Mouse (Mus musculus): ENCODE data around the gene Wdr95.

DNA sequence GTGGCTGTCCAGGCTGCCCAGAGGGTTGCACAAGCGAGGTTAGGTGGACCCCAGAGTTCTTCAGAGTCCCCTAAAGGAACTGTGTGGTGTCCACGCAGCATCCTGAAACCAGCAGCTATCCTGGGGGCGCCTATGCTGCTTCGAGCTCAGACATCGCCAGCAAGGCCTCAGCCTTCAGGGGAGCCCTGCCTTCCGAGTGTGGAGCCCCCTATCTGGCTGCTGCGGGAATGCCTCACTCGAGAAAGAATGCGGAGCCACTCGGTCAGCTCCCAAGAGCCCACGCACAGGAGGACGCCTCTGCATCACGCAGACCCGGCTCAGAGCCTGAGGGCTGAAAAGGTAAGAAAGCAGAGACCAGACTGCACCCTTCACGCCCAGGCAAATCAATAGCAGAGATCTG lies 38.2 kb upstream of the Wdr95 start:
- TF ChIP-seq CTCF (IDR thresholded peaks at IDR 0.05; ENCODE audit: low read depth): peak; percentile 12; the same call in 1 of the 2 replicates
- TF ChIP-seq EP300 (optimal IDR thresholded peaks at IDR 0.05): no peak

Data from stomach, postnatal 0 days (tissue).